Mouse (Mus musculus): ENCODE results near the gene AL732309.1. TPM values are rescaled to one million over a fixed set of nuclear protein-coding genes. Genes with fewer than 3 reads are reported as not detected.
A peak's percentile ranks its signal among the peaks of the same experiment; 100 is the strongest.
"Not testable (repeated sequence)": the region's sequence is repeated elsewhere in the genome, so short reads cannot be mapped to it uniquely, and the experiment has no call there.

Gene AL732309.1
- polyA plus RNA-seq, 1 experiment from 2014 or later = 5.7 TPM

- no peak for DNase-seq (ENCODE audit: low spot score)
- Histone ChIP-seq H3K27ac (no peak overlapping the region), H3K4me1 (replicated peaks) (peaks cover 60% of the 10 kb centered on the region), H3K36me3 (peaks cover 22% of the 10 kb centered on the region), H3K9me3 (no peaks in the 10 kb centered on the region), H3K27me3 (ENCODE audit: insufficient read depth, poor library complexity, severe bottlenecking) (peaks cover 26% of the 10 kb centered on the region), H3K4me3 (peak overlapping the region; percentile 73; the same call in 1 of the 2 replicates)
- whole genome bisulfite sequencing = 78% methylated on average over 3 of the region's 3 CpGs
Measured at GRCm38 (mm10) chr2:25264851-25265250, 18.2 kb upstream of the AL732309.1 start.

- 79% methylated on average over 5 of the region's 5 CpGs for WGBS
- H3K27me3 ChIP-seq (ENCODE audit: insufficient read depth, poor library complexity, severe bottlenecking) = peaks cover 26% of the 10 kb centered on the region
- DNase-seq (ENCODE audit: low spot score) = no peak
- peaks cover 16% of the 10 kb centered on the region for H3K36me3 ChIP-seq
- peaks cover 60% of the 10 kb centered on the region for H3K4me1 ChIP-seq (replicated peaks)
- H3K9me3 ChIP-seq = no peaks in the 10 kb centered on the region
- H3K4me3 ChIP-seq = peak overlapping the region; percentile 73; the same call in 1 of the 2 replicates
- no peak overlapping the region for H3K27ac ChIP-seq
Measured at GRCm38 (mm10) chr2:25264286-25264660, 17.6 kb upstream of the AL732309.1 start.

- Histone ChIP-seq H3K4me1 (replicated peaks) (peaks cover 60% of the 10 kb centered on the region), H3K27me3 (ENCODE audit: insufficient read depth, poor library complexity, severe bottlenecking) (peaks cover 26% of the 10 kb centered on the region), H3K4me3 (peak overlapping the region; percentile 73), H3K9me3 (no peaks in the 10 kb centered on the region), H3K27ac (0 out of 2 replicates have a peak overlapping the region, but pooled peaks have one; percentile 74), H3K36me3 (peaks cover 11% of the 10 kb centered on the region)
- no peak for DNase-seq (ENCODE audit: low spot score)
- whole genome bisulfite sequencing = 22% methylated on average over 12 of the region's 12 CpGs
Measured at GRCm38 (mm10) chr2:25263623-25264285, 17.1 kb upstream of the AL732309.1 start.

- DNase-seq (ENCODE audit: low spot score) = peak; percentile 36
- Histone ChIP-seq H3K27me3 (ENCODE audit: insufficient read depth, poor library complexity, severe bottlenecking) (peaks cover 26% of the 10 kb centered on the region), H3K27ac (peak overlapping the region; percentile 74), H3K36me3 (peaks cover 4% of the 10 kb centered on the region), H3K4me1 (replicated peaks) (peaks cover 60% of the 10 kb centered on the region), H3K9me3 (no peaks in the 10 kb centered on the region), H3K4me3 (peak overlapping the region; percentile 73)
- under 1% methylated on average over 82 of the region's 82 CpGs for WGBS
Measured at GRCm38 (mm10) chr2:25262795-25263622, 16.3 kb upstream of the AL732309.1 start.

GRCm38 (mm10) chr2:25262291-25262767 is 15.7 kb upstream of the AL732309.1 start, which contains the start of gene Tprn:
Gene Tprn (plus strand): TSS chr2:25262618.
- peaks cover 57% of the 10 kb centered on the region for H3K4me1 ChIP-seq (replicated peaks)
- H3K27me3 ChIP-seq (ENCODE audit: insufficient read depth, poor library complexity, severe bottlenecking) = peaks cover 26% of the 10 kb centered on the region
- under 1% methylated on average over 39 of the region's 39 CpGs for WGBS
- peak; percentile 91 for DNase-seq (ENCODE audit: low spot score)
- peak within 1 kb of the TSS; percentile 84 for H3K27ac ChIP-seq
- H3K4me3 ChIP-seq = peak within 1 kb of the TSS; percentile 73
- no peaks in the 10 kb centered on the region for H3K9me3 ChIP-seq
- H3K36me3 ChIP-seq = no peaks in the 10 kb centered on the region

- Histone ChIP-seq H3K4me1 (replicated peaks) (peaks cover 52% of the 10 kb centered on the region), H3K36me3 (no peaks in the 10 kb centered on the region), H3K9me3 (no peaks in the 10 kb centered on the region), H3K27ac (peak overlapping the region; percentile 84), H3K4me3 (peak overlapping the region; percentile 73), H3K27me3 (ENCODE audit: insufficient read depth, poor library complexity, severe bottlenecking) (peaks cover 26% of the 10 kb centered on the region)
- DNase-seq (ENCODE audit: low spot score) = no peak
- 50% methylated on average over 12 of the region's 12 CpGs for WGBS
Measured at GRCm38 (mm10) chr2:25261870-25262269, 15.2 kb upstream of the AL732309.1 start.

GRCm38 (mm10) chr2:25258887-25259286 is 12.2 kb upstream of the AL732309.1 start:
- no peak overlapping the region for H3K27ac ChIP-seq
- DNase-seq (ENCODE audit: low spot score) = no peak
- peaks cover 10% of the 10 kb centered on the region for H3K27me3 ChIP-seq (ENCODE audit: insufficient read depth, poor library complexity, severe bottlenecking)
- 56% methylated on average over 2 of the region's 2 CpGs for WGBS
- no peaks in the 10 kb centered on the region for H3K36me3 ChIP-seq
- H3K9me3 ChIP-seq = no peaks in the 10 kb centered on the region
- no peak overlapping the region; the same call in 1 of the 2 replicates for H3K4me3 ChIP-seq
- peaks cover 43% of the 10 kb centered on the region for H3K4me1 ChIP-seq (replicated peaks)

- not testable (repeated sequence) for DNase-seq (ENCODE audit: low spot score); H3K4me3 ChIP-seq; H3K9me3 ChIP-seq; H3K27ac ChIP-seq; H3K27me3 ChIP-seq (ENCODE audit: insufficient read depth, poor library complexity, severe bottlenecking)
- WGBS = 92% methylated on average over 5 of the region's 5 CpGs
- H3K4me1 ChIP-seq (replicated peaks) = peaks cover 27% of the 10 kb centered on the region
- peaks cover 15% of the 10 kb centered on the region for H3K36me3 ChIP-seq
Measured at GRCm38 (mm10) chr2:25257250-25257649, 10.6 kb upstream of the AL732309.1 start.

GRCm38 (mm10) chr2:25256443-25257109 is 9.9 kb upstream of the AL732309.1 start:
- H3K4me3 ChIP-seq = peak overlapping the region; percentile 91
- not testable (repeated sequence) for H3K27me3 ChIP-seq (ENCODE audit: insufficient read depth, poor library complexity, severe bottlenecking); H3K9me3 ChIP-seq; H3K27ac ChIP-seq
- WGBS = 61% methylated on average over 12 of the region's 12 CpGs
- DNase-seq (ENCODE audit: low spot score) = peak; percentile 18
- H3K36me3 ChIP-seq = peaks cover 21% of the 10 kb centered on the region
- H3K4me1 ChIP-seq (replicated peaks) = peaks cover 20% of the 10 kb centered on the region

GRCm38 (mm10) chr2:25255284-25255779 is 8.7 kb upstream of the AL732309.1 start, which contains the start of gene Tmem203:
Gene Tmem203 (plus strand): TSS chr2:25255439.
- peaks cover 19% of the 10 kb centered on the region for H3K4me1 ChIP-seq (replicated peaks)
- H3K9me3 ChIP-seq = no peaks in the 10 kb centered on the region
- H3K27ac ChIP-seq = peak within 1 kb of the TSS; percentile 94
- WGBS = under 1% methylated on average over 39 of the region's 39 CpGs
- H3K4me3 ChIP-seq = peak within 1 kb of the TSS; percentile 91
- DNase-seq (ENCODE audit: low spot score) = peak; percentile 95
- H3K36me3 ChIP-seq = peaks cover 34% of the 10 kb centered on the region
- H3K27me3 ChIP-seq (ENCODE audit: insufficient read depth, poor library complexity, severe bottlenecking) = no peaks in the 10 kb centered on the region

- no peak for DNase-seq (ENCODE audit: low spot score)
- Histone ChIP-seq H3K4me3 (no peak overlapping the region), H3K36me3 (peaks cover 64% of the 10 kb centered on the region), H3K4me1 (replicated peaks) (peaks cover 19% of the 10 kb centered on the region), H3K27me3 (ENCODE audit: insufficient read depth, poor library complexity, severe bottlenecking) (no peaks in the 10 kb centered on the region), H3K9me3 (no peaks in the 10 kb centered on the region), H3K27ac (no peak overlapping the region)
- WGBS = 87% methylated on average over 1 of the region's 1 CpGs
Measured at GRCm38 (mm10) chr2:25252331-25252730, 5.7 kb upstream of the AL732309.1 start.

GRCm38 (mm10) chr2:25244144-25244543 is 2.5 kb downstream of the AL732309.1 start:
- no peak for DNase-seq (ENCODE audit: low spot score)
- Histone ChIP-seq H3K4me1 (replicated peaks) (peaks cover 41% of the 10 kb centered on the region), H3K27ac (no peak overlapping the region), H3K4me3 (no peak overlapping the region), H3K27me3 (ENCODE audit: insufficient read depth, poor library complexity, severe bottlenecking) (peaks cover 41% of the 10 kb centered on the region), H3K36me3 (peaks cover 53% of the 10 kb centered on the region), H3K9me3 (no peaks in the 10 kb centered on the region)
- WGBS = 91% methylated on average over 4 of the region's 4 CpGs
